Mouse (Mus musculus) mouse embryonic stem cell (cell line): ENCODE results near the gene Phox2a.

ENCODE experiments used
- in situ Hi-C, 2 experiments: fragments of 300-500 bp; cut with MboI; formaldehyde crosslinking; loops; 1 replicate in 1 of 2; 3 replicates in 1 of 2; pipeline ENCODE4 v1.14.3; 2019 to 2020; ENCODE audit warnings: low sequenced_read_pairs in 2 of 2, low pct_unique_long_range_greater_than_20kb in 1 of 2, mixed read lengths in 1 of 2; ENCODE audit not compliant: unreplicated experiment in 1 of 2

Gene Phox2a

GRCm38 (mm10) chr7:101870629-101871028 lies 52.5 kb downstream of the Phox2a start, which contains the start of gene Folr1:
TSS of gene Folr1 (minus strand) at chr7:101870788.
- in situ Hi-C loops = no loop called here

- in situ Hi-C loops = no loop called here
Observed at GRCm38 (mm10) chr7:101871296-101871695, 53.2 kb downstream of the Phox2a start.
